Mouse (Mus musculus) thymus, adult 2 months (tissue): ENCODE results near the gene Slco2b1. TPM values are rescaled to one million over a fixed set of nuclear protein-coding genes. Genes with fewer than 3 reads are reported as not detected.
"Not testable (repeated sequence)": the region's sequence is repeated elsewhere in the genome, so short reads cannot be mapped to it uniquely, and the experiment has no call there.

Experiments used
- DNase-seq: peaks from one replicate; pipeline ENCODE4 v3.0.0; 2021
- H3K27ac ChIP-seq: fragments of 200-500 bp; 2 replicates; pipeline ENCODE4 v1.5.1; 2012; ENCODE audit warnings: low read length, control low read depth; ENCODE audit not compliant: control insufficient read depth, insufficient read depth
- H3K27me3 ChIP-seq: fragments of 200-500 bp; 2 replicates; pipeline ENCODE4 v1.6.1; 2012; ENCODE audit warnings: mild to moderate bottlenecking, low read length, moderate library complexity, mixed read lengths; ENCODE audit not compliant: control insufficient read depth, insufficient read depth
- H3K36me3 ChIP-seq: fragments of 200-500 bp; 2 replicates; pipeline ENCODE4 v1.6.1; 2012; ENCODE audit warnings: mild to moderate bottlenecking, low read length, moderate library complexity; ENCODE audit not compliant: control insufficient read depth, insufficient read depth
- H3K4me1 ChIP-seq: fragments of 200-500 bp; replicated peaks from 2 replicates; pipeline ENCODE4 v1.6.1; 2012; ENCODE audit warnings: low read length; ENCODE audit not compliant: control insufficient read depth, insufficient read depth
- H3K4me3 ChIP-seq: fragments of 200-500 bp; 2 replicates; pipeline ENCODE4 v1.5.1; 2012; ENCODE audit warnings: mild to moderate bottlenecking, low read length, control low read depth, moderate library complexity; ENCODE audit not compliant: control insufficient read depth, insufficient read depth
- CTCF ChIP-seq: fragments of 200-500 bp; IDR thresholded peaks from 2 replicates; pipeline ENCODE4 v1.5.1; 2012; ENCODE audit warnings: mild to moderate bottlenecking, control low read depth, low read length, moderate library complexity, borderline replicate concordance; ENCODE audit not compliant: control insufficient read depth, poor library complexity, insufficient read depth; ENCODE audit errors: extremely low read depth
- POLR2A ChIP-seq: fragments of 200-500 bp; IDR thresholded peaks from 2 replicates; pipeline ENCODE4 v1.6.1; 2012; ENCODE audit warnings: mild to moderate bottlenecking, low read length, control low read depth, moderate library complexity; ENCODE audit not compliant: control insufficient read depth, poor library complexity, insufficient read depth; ENCODE audit errors: extremely low read depth
- WGBS: fragments of 180-500 bp; shearing (Covaris S2); methylation state at CpG from one replicate; pipeline ENCODE4 v1.1.7; 2018; 5-methylcytosine and 5-hydroxymethylcytosine counted together
- polyA plus RNA-seq: library from polyadenylated mRNA; depleted of rRNA; stranded (reverse); fragments of >200 nt; gene quantifications from 2 replicates; pipeline ENCODE4 v1.2.3, GENCODE M21; 2012

Slco2b1 gene
- polyA plus RNA-seq, 1 experiment: 36.1 TPM

DNA sequence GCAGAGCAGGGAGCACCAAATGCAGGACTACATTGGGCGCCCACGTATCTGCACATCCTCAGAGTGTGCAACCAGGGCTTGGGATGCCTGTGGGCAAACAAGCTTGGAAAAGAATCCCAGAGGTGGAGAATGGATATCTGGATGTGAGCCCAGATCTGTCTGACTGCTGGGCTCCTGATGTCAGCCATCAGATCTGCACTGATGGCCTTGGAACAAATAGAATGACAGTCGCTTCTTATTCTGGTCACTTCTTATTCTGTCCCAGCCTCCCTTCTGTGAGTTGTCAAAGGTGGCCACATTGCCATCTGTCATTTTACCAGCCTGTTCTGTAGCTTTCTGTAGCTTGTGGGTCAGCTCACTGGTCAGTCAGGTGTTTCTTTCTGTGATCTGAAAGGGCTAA lies 12.6 kb downstream of the Slco2b1 start:
- WGBS: 94% methylated on average over 3 of the region's 3 CpGs

GRCm38 (mm10) chr7:99695471-99696057 lies 15.6 kb downstream of the Slco2b1 start:
- H3K4me3 ChIP-seq: no peak overlapping the region
- WGBS: 94% methylated on average over 8 of the region's 8 CpGs
- no peak for TF ChIP-seq CTCF
- TF ChIP-seq POLR2A: no peak
- no peaks in the 10 kb centered on the region for H3K27me3 ChIP-seq
- no peak overlapping the region for H3K27ac ChIP-seq
- no peaks in the 10 kb centered on the region for H3K36me3 ChIP-seq
- no peak for DNase-seq
- H3K4me1 ChIP-seq: peaks cover 5% of the 10 kb centered on the region

More for the DNA sequence above, 12.6 kb downstream of the Slco2b1 start:
- H3K27me3 ChIP-seq: no peaks in the 10 kb centered on the region
- no peak for DNase-seq
- no peaks in the 10 kb centered on the region for H3K36me3 ChIP-seq
- H3K4me1 ChIP-seq: no peaks in the 10 kb centered on the region
- TF ChIP-seq POLR2A (no peak), CTCF (no peak)
- no peak overlapping the region for H3K4me3 ChIP-seq
- H3K27ac ChIP-seq: no peak overlapping the region

DNA sequence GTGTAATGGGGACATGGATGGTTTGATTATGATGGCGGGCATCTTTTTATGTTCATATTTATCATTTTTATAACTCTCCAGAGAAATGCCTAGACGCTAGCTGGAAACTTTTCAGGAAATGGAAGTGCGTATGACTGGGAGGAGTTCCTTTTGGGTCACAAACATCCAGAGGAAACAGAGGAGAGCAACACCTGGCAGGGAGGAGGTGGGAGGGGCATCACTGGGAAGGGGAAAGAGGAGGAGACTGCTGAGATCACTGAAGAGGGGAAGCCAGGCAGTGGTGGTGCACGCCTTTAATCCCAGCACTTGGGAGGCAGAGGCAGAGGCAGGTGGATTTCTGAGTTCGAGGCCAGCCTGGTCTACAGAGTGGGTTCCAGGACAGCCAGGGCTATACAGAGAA lies 16.7 kb downstream of the Slco2b1 start:
- WGBS: 85% methylated on average over 5 of the region's 5 CpGs
- DNase-seq, H3K4me3 ChIP-seq, H3K27me3 ChIP-seq, H3K36me3 ChIP-seq, H3K27ac ChIP-seq, H3K4me1 ChIP-seq: not testable (repeated sequence)

- no peaks in the 10 kb centered on the region for H3K27me3 ChIP-seq
- DNase-seq: no peak
- no peak overlapping the region for H3K4me3 ChIP-seq
- H3K27ac ChIP-seq: no peak overlapping the region
- peaks cover 5% of the 10 kb centered on the region for H3K4me1 ChIP-seq
- no peaks in the 10 kb centered on the region for H3K36me3 ChIP-seq
- WGBS: 97% methylated on average over 3 of the region's 3 CpGs
- no peak for TF ChIP-seq CTCF
- no peak for TF ChIP-seq POLR2A
Measured at GRCm38 (mm10) chr7:99693976-99694375, 17.2 kb downstream of the Slco2b1 start.

- DNase-seq: no peak
- Histone ChIP-seq H3K27ac (no peak overlapping the region), H3K27me3 (no peaks in the 10 kb centered on the region), H3K4me1 (peaks cover 5% of the 10 kb centered on the region), H3K36me3 (no peaks in the 10 kb centered on the region), H3K4me3 (no peak overlapping the region)
- 98% methylated on average over 3 of the region's 3 CpGs for WGBS
- TF ChIP-seq CTCF: no peak
- TF ChIP-seq POLR2A: no peak
Measured at GRCm38 (mm10) chr7:99693387-99693786, 17.8 kb downstream of the Slco2b1 start.

GRCm38 (mm10) chr7:99692396-99692795 lies 18.7 kb downstream of the Slco2b1 start:
- H3K27ac ChIP-seq: no peak overlapping the region
- DNase-seq: peak; percentile 9
- no peaks in the 10 kb centered on the region for H3K36me3 ChIP-seq
- H3K27me3 ChIP-seq: no peaks in the 10 kb centered on the region
- H3K4me1 ChIP-seq: peaks cover 5% of the 10 kb centered on the region
- TF ChIP-seq POLR2A (no peak), CTCF (no peak)
- WGBS: 9% methylated on average over 3 of the region's 3 CpGs
- H3K4me3 ChIP-seq: no peak overlapping the region

DNA sequence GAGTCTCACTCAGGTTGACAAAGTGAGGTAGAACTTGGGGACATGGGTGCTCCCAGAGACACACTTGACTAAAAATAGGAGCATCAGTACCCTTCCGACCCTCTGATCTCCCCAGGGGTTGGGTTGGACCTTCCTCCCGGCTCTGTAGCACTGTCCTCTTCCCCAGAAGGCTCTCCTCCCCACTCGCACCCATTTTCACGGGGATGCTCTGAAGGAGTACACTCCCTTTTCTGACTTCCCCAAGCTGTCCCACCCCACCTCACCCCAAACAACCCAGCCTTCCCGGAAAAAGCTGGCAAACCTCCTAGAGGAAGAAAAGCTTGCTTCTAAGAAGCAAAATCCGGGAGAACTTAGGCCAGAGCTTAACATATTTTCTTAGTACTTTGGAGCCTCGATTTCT lies 20.3 kb downstream of the Slco2b1 start:
- no peak for DNase-seq
- TF ChIP-seq CTCF (no peak), POLR2A (no peak)

More for the DNA sequence above, 20.3 kb downstream of the Slco2b1 start:
- 85% methylated on average over 7 of the region's 7 CpGs for WGBS
- Histone ChIP-seq H3K4me1 (peaks cover 5% of the 10 kb centered on the region), H3K27me3 (no peaks in the 10 kb centered on the region), H3K4me3 (no peak overlapping the region), H3K36me3 (no peaks in the 10 kb centered on the region), H3K27ac (no peak overlapping the region)
